Mouse (Mus musculus): ENCODE data around the gene Hyal2. TPM values are rescaled to one million over a fixed set of nuclear protein-coding genes. Genes with fewer than 3 reads are reported as not detected.
"Not testable (repeated sequence)": the region's sequence is repeated elsewhere in the genome, so short reads cannot be mapped to it uniquely, and the experiment has no call there.

The Hyal2 gene
- polyA plus RNA-seq, 1 experiment from 2014 or later = 76.8 TPM

- H3K27me3 ChIP-seq = peaks cover 18% of the 10 kb centered on the region
- no peak overlapping the region for H3K27ac ChIP-seq (replicated peaks)
- 84% methylated on average over 3 of the region's 3 CpGs for WGBS
- H3K9me3 ChIP-seq = no peaks in the 10 kb centered on the region
- H3K4me1 ChIP-seq (replicated peaks) = peaks cover 45% of the 10 kb centered on the region
- H3K36me3 ChIP-seq = peaks cover 44% of the 10 kb centered on the region
- peak overlapping the region; percentile 85 for H3K9ac ChIP-seq
- H3K4me3 ChIP-seq = no peak overlapping the region
- ATAC-seq (ENCODE audit: low read depth) = no peak
- peak overlapping the region; percentile 97 for H3K4me2 ChIP-seq
Measured at GRCm38 (mm10) chr9:107556346-107556745, 11.4 kb upstream of the Hyal2 start.

- Histone ChIP-seq H3K36me3 (peaks cover 69% of the 10 kb centered on the region), H3K27ac (replicated peaks) (peak within 1 kb of the TSS; percentile 80), H3K4me1 (replicated peaks) (peaks cover 43% of the 10 kb centered on the region), H3K27me3 (no peaks in the 10 kb centered on the region), H3K9ac (peak within 1 kb of the TSS; percentile 95), H3K9me3 (no peaks in the 10 kb centered on the region), H3K4me3 (peak within 1 kb of the TSS; percentile 97), H3K4me2 (peak within 1 kb of the TSS; percentile 78)
- peak; percentile 94 for ATAC-seq (ENCODE audit: low read depth)
- WGBS = under 1% methylated on average over 46 of the region's 46 CpGs
Measured at GRCm38 (mm10) chr9:107563029-107563581, 4.6 kb upstream of the Hyal2 start, which contains the start of gene Tusc2. Gene Tusc2 (plus strand): TSS chr9:107563255.

GRCm38 (mm10) chr9:107565556-107565955, 2.2 kb upstream of the Hyal2 start:
- H3K9me3 ChIP-seq; H3K27me3 ChIP-seq; H3K9ac ChIP-seq; H3K4me3 ChIP-seq; ATAC-seq (ENCODE audit: low read depth): not testable (repeated sequence)
- peak overlapping the region; percentile 78 for H3K4me2 ChIP-seq
- WGBS = 42% methylated on average over 5 of the region's 5 CpGs
- H3K4me1 ChIP-seq (replicated peaks) = peaks cover 56% of the 10 kb centered on the region
- H3K36me3 ChIP-seq = peaks cover 47% of the 10 kb centered on the region
- H3K27ac ChIP-seq (replicated peaks) = peak overlapping the region; percentile 23; the same call in 1 of the 2 replicates

GRCm38 (mm10) chr9:107566041-107566709, 1.6 kb upstream of the Hyal2 start:
- WGBS = 60% methylated on average over 15 of the region's 15 CpGs
- H3K9me3 ChIP-seq = no peaks in the 10 kb centered on the region
- H3K27me3 ChIP-seq = no peaks in the 10 kb centered on the region
- H3K27ac ChIP-seq (replicated peaks) = peak overlapping the region; percentile 63; the same call in 1 of the 2 replicates
- 0 out of 2 replicates have a peak overlapping the region, but pooled peaks have one; percentile 26 for H3K9ac ChIP-seq
- ATAC-seq (ENCODE audit: low read depth) = no peak
- H3K4me3 ChIP-seq = 0 out of 2 replicates have a peak overlapping the region, but pooled peaks have one; percentile 9
- H3K4me1 ChIP-seq (replicated peaks) = peaks cover 63% of the 10 kb centered on the region
- H3K4me2 ChIP-seq = peak overlapping the region; percentile 27
- peaks cover 47% of the 10 kb centered on the region for H3K36me3 ChIP-seq

DNA sequence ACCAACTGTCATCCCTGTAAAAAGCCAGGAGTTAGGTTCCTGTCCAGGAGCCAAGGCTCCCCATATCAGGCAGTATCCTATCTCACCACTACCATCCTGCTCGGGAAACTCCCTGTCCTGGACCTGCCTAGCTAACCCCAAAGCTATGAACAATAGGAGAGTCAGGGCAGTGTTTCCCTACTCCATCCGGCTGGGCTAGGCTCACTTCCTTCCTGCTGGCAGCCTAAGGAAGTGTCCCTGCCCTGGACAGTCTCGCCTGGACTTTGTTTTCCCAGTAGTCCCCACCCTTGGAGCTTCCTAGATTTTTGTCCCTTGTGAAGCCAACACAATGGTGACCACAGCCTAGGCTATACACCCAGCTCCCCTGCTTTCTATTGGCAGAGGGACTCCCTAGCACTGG, 890 bp upstream of the Hyal2 start:
- Histone ChIP-seq H3K4me1 (replicated peaks) (peaks cover 69% of the 10 kb centered on the region), H3K27me3 (no peaks in the 10 kb centered on the region), H3K4me3 (no peak overlapping the region), H3K27ac (replicated peaks) (peak overlapping the region; percentile 84; the same call in 1 of the 2 replicates), H3K9me3 (no peaks in the 10 kb centered on the region), H3K9ac (no peak overlapping the region), H3K36me3 (peaks cover 47% of the 10 kb centered on the region), H3K4me2 (peak overlapping the region; percentile 96; the same call in 1 of the 2 replicates)
- 64% methylated on average over 3 of the region's 3 CpGs for WGBS
- ATAC-seq (ENCODE audit: low read depth) = no peak

- under 1% methylated on average over 41 of the region's 41 CpGs for WGBS
- H3K4me1 ChIP-seq (replicated peaks) = peaks cover 68% of the 10 kb centered on the region
Measured at GRCm38 (mm10) chr9:107568331-107569261, 851 bp downstream of the Hyal2 start.

GRCm38 (mm10) chr9:107569270-107569669, 1.5 kb downstream of the Hyal2 start:
- Histone ChIP-seq H3K36me3 (peaks cover 63% of the 10 kb centered on the region), H3K27ac (replicated peaks) (peak overlapping the region; percentile 84), H3K4me3 (peak overlapping the region; percentile 85), H3K4me1 (replicated peaks) (peaks cover 62% of the 10 kb centered on the region), H3K9ac (peak overlapping the region; percentile 92), H3K9me3 (no peaks in the 10 kb centered on the region), H3K4me2 (peak overlapping the region; percentile 96), H3K27me3 (no peaks in the 10 kb centered on the region)
- peak; percentile 33 for ATAC-seq (ENCODE audit: low read depth)
- WGBS = under 1% methylated on average over 20 of the region's 23 CpGs

More at GRCm38 (mm10) chr9:107568331-107569261, 851 bp downstream of the Hyal2 start:
- Histone ChIP-seq H3K4me2 (peak overlapping the region; percentile 96), H3K36me3 (peaks cover 58% of the 10 kb centered on the region), H3K4me3 (peak overlapping the region; percentile 85), H3K27me3 (no peaks in the 10 kb centered on the region), H3K9me3 (no peaks in the 10 kb centered on the region), H3K27ac (replicated peaks) (peak overlapping the region; percentile 84), H3K9ac (peak overlapping the region; percentile 92)
- ATAC-seq (ENCODE audit: low read depth) = peak; percentile 92

DNA sequence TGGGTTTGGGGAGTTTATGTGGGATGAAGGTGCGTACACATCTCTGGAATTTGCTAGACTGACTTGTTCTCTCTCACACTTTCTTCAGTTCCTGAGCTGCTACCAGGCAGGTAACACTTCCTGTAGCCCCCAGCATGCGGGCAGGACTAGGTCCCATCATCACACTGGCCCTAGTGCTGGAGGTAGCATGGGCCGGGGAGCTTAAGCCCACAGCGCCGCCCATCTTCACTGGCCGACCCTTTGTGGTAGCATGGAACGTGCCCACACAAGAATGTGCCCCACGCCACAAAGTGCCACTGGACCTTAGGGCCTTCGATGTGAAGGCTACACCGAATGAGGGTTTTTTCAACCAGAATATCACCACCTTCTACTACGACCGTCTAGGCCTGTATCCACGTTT, 2.3 kb downstream of the Hyal2 start:
- Histone ChIP-seq H3K9ac (peak overlapping the region; percentile 92), H3K36me3 (peaks cover 63% of the 10 kb centered on the region), H3K27me3 (no peaks in the 10 kb centered on the region), H3K27ac (replicated peaks) (peak overlapping the region; percentile 84), H3K4me1 (replicated peaks) (peaks cover 59% of the 10 kb centered on the region), H3K4me3 (peak overlapping the region; percentile 85), H3K4me2 (peak overlapping the region; percentile 96), H3K9me3 (no peaks in the 10 kb centered on the region)
- ATAC-seq (ENCODE audit: low read depth) = no peak
- WGBS = 54% methylated on average over 13 of the region's 13 CpGs

DNA sequence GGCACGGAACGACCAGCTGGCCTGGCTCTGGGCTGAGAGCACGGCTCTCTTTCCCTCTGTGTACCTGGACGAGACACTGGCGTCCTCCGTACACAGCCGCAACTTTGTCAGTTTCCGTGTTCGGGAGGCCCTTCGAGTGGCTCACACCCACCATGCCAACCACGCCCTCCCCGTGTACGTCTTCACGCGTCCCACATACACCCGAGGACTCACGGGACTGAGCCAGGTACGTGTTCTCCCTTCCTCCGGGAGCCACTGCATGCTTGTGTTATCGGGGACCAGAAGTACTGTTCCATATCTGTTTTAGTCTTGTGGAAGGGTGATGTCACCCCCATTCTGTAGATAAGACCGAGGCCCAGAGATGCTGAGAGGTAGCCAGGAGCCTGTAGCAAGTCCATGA, 3.1 kb downstream of the Hyal2 start:
- Histone ChIP-seq H3K4me1 (replicated peaks) (peaks cover 54% of the 10 kb centered on the region), H3K4me2 (peak overlapping the region; percentile 96), H3K4me3 (peak overlapping the region; percentile 85), H3K9me3 (no peaks in the 10 kb centered on the region), H3K9ac (peak overlapping the region; percentile 92), H3K27ac (replicated peaks) (no peak overlapping the region), H3K36me3 (peaks cover 55% of the 10 kb centered on the region), H3K27me3 (no peaks in the 10 kb centered on the region)
- WGBS = 93% methylated on average over 21 of the region's 21 CpGs
- no peak for ATAC-seq (ENCODE audit: low read depth)

- Histone ChIP-seq H3K4me3 (peak overlapping the region; percentile 85; the same call in 1 of the 2 replicates), H3K9ac (peak overlapping the region; percentile 92), H3K27ac (replicated peaks) (no peak overlapping the region), H3K4me1 (replicated peaks) (peaks cover 60% of the 10 kb centered on the region), H3K36me3 (peaks cover 48% of the 10 kb centered on the region), H3K4me2 (peak overlapping the region; percentile 96), H3K9me3 (no peaks in the 10 kb centered on the region), H3K27me3 (no peaks in the 10 kb centered on the region)
- ATAC-seq (ENCODE audit: low read depth) = no peak
- 93% methylated on average over 22 of the region's 22 CpGs for WGBS
Measured at GRCm38 (mm10) chr9:107571534-107572326, 4.0 kb downstream of the Hyal2 start.

DNA sequence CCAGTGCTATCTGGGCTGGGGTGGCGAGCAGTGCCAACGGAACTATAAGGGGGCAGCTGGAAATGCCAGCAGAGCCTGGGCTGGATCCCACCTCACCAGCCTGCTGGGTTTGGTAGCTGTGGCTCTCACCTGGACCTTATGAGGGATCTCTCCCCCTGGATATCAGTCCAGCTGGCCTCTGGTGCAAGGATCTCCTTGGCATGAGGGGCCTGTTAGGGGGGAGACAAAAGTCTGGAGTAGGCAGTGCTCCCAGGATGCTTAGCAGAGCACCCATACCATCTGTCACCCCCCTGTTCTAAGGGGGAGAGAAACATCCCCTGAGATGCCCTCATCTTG, 4.5 kb downstream of the Hyal2 start:
- peaks cover 45% of the 10 kb centered on the region for H3K36me3 ChIP-seq
- 0 out of 2 replicates have a peak overlapping the region, but pooled peaks have one; percentile 17 for H3K9ac ChIP-seq
- 98% methylated on average over 2 of the region's 2 CpGs for WGBS
- H3K27ac ChIP-seq (replicated peaks) = no peak overlapping the region
- H3K9me3 ChIP-seq = no peaks in the 10 kb centered on the region
- no peak overlapping the region for H3K4me2 ChIP-seq
- H3K27me3 ChIP-seq = no peaks in the 10 kb centered on the region
- peaks cover 60% of the 10 kb centered on the region for H3K4me1 ChIP-seq (replicated peaks)
- no peak overlapping the region; the same call in 1 of the 2 replicates for H3K4me3 ChIP-seq
- no peak for ATAC-seq (ENCODE audit: low read depth)
